15 mouse cellular contexts compared by ENCODE assay signal in genomic region chr16:49964321-49964986, GRCm38 (mm10).
DNase-seq lines count a peak whose midpoint lies in the region; ATAC-seq and TF ChIP-seq lines count a peak whose summit lies in the region.
"Had no signal": no experiment of that assay in that cellular context is flagged by ENCODE, and none has a peak within 500 bp of the region (broad histone marks: within the 10 kb centered on the region; RNA-seq: fewer than 3 reads in every experiment).

No protein-coding gene starts in this region.

- no peak overlapping the region for H3K4me2 ChIP-seq in kidney, embryonic 16.5 days (replicated peaks; ENCODE audit: low read depth, low read length)
- H3K4me2 ChIP-seq in neural tube, embryonic 13.5 days = no peak overlapping the region
- H3K4me2 ChIP-seq: liver, embryonic 15.5 days had no signal

- no peak for DNase-seq in kidney, postnatal 36 days
- DNase-seq in 416B (ENCODE audit: low read depth) (peak; percentile 70), G1E (ENCODE audit: low spot score) (no peak)
- DNase-seq: cerebellum, adult 18-20 months; heart, postnatal 14 days; left cerebral cortex, postnatal 4 days; thymus, postnatal 14 days had no signal

- H3K27ac ChIP-seq in kidney, embryonic 16.5 days (ENCODE audit: low read length) = peak overlapping the region; percentile 29; the same call in 1 of the 2 replicates
- H3K27ac ChIP-seq in neural tube, embryonic 13.5 days (replicated peaks) = no peak overlapping the region

- H3K4me3 ChIP-seq in kidney, embryonic 16.5 days (ENCODE audit: low read length) = no peak overlapping the region
- H3K4me3 ChIP-seq in G1E (ENCODE audit: low read depth, low read length) = no peak overlapping the region
- H3K4me3 ChIP-seq in neural tube, embryonic 13.5 days = no peak overlapping the region
- H3K4me3 ChIP-seq: erythroblast, embryonic 14.5 days; liver, embryonic 15.5 days; myocyte had no signal

- 31% methylated on average over 7 of the region's 7 CpGs for WGBS in kidney, embryonic 16.5 days
- WGBS in neural tube, embryonic 13.5 days = 22% methylated on average over 7 of the region's 7 CpGs

- no peaks in the 10 kb centered on the region for H3K36me3 ChIP-seq in kidney, embryonic 16.5 days (ENCODE audit: insufficient read depth, low read length)
- no peaks in the 10 kb centered on the region for H3K36me3 ChIP-seq in G1E (replicated peaks)
- H3K36me3 ChIP-seq in neural tube, embryonic 13.5 days = no peaks in the 10 kb centered on the region
- H3K36me3 ChIP-seq: liver, embryonic 15.5 days had no signal

- H3K9me3 ChIP-seq in kidney, embryonic 16.5 days (ENCODE audit: low read length) = no peaks in the 10 kb centered on the region
- H3K9me3 ChIP-seq in G1E (replicated peaks) = no peaks in the 10 kb centered on the region
- H3K9me3 ChIP-seq in neural tube, embryonic 13.5 days = no peaks in the 10 kb centered on the region
- H3K9me3 ChIP-seq: liver, embryonic 15.5 days had no signal

- no peak for TF ChIP-seq CTCF in G1E (IDR thresholded peaks at IDR 0.05; ENCODE audit: low read depth, low read length)

- 0 out of 2 replicates have a peak, but pooled peaks have one; percentile 11 for ATAC-seq in kidney, embryonic 16.5 days (ENCODE audit: low FRiP score, low TSS enrichment)
- peak; percentile 74 for ATAC-seq in G1E (ENCODE audit: extremely low read depth, insufficient number of reproducible peaks, low FRiP score, poor library complexity, severe bottlenecking)
- peak; percentile 27; the same call in 1 of the 2 replicates for ATAC-seq in neural tube, embryonic 13.5 days (ENCODE audit: low read depth)
- no peak for ATAC-seq in granulocyte monocyte progenitor cell, adult 5-6 weeks (replicated peaks; ENCODE audit: poor library complexity, severe bottlenecking)
- ATAC-seq in erythroid progenitor cell, adult 5-6 weeks (replicated peaks; ENCODE audit: low FRiP score, poor library complexity, severe bottlenecking) = no peak
- ATAC-seq: inflammation-experienced regulatory T-cells, adult 6 months had no signal

- peaks cover 29% of the 10 kb centered on the region for H3K4me1 ChIP-seq in kidney, embryonic 16.5 days (ENCODE audit: insufficient read depth, low read length)
- peaks cover 8% of the 10 kb centered on the region for H3K4me1 ChIP-seq in G1E (ENCODE audit: insufficient read depth, low read depth, low read length)
- H3K4me1 ChIP-seq in neural tube, embryonic 13.5 days (replicated peaks) = peaks cover 25% of the 10 kb centered on the region

- no peak overlapping the region for H3K9ac ChIP-seq in kidney, embryonic 16.5 days (replicated peaks; ENCODE audit: low read length)
- H3K9ac ChIP-seq in neural tube, embryonic 13.5 days = no peak overlapping the region
- H3K9ac ChIP-seq: liver, embryonic 15.5 days had no signal

- H3K27me3 ChIP-seq in kidney, embryonic 16.5 days (ENCODE audit: insufficient read depth, low read length) = no peaks in the 10 kb centered on the region
- peaks cover 27% of the 10 kb centered on the region; the same call in 1 of the 2 replicates for H3K27me3 ChIP-seq in G1E (ENCODE audit: insufficient read depth, low read length)
- no peaks in the 10 kb centered on the region for H3K27me3 ChIP-seq in neural tube, embryonic 13.5 days
- H3K27me3 ChIP-seq: liver, embryonic 15.5 days had no signal

Comparison
In these comparisons a context has a peak if more than half of its experiments do, and no peak if none do; other contexts are left out.
1. ATAC-seq: peak in kidney, embryonic 16.5 days (single experiment), G1E (single experiment) and neural tube, embryonic 13.5 days (single experiment); none in granulocyte monocyte progenitor cell, adult 5-6 weeks (single experiment) and erythroid progenitor cell, adult 5-6 weeks (single experiment).